Mouse (Mus musculus): Measurements from ENCODE around the gene Arhgef33. TPM values are rescaled to one million over a fixed set of nuclear protein-coding genes. Genes with fewer than 3 reads are reported as not detected.

Arhgef33 gene
- polyA plus RNA-seq, 1 experiment from 2014 or later, result 1.0 TPM

DNA sequence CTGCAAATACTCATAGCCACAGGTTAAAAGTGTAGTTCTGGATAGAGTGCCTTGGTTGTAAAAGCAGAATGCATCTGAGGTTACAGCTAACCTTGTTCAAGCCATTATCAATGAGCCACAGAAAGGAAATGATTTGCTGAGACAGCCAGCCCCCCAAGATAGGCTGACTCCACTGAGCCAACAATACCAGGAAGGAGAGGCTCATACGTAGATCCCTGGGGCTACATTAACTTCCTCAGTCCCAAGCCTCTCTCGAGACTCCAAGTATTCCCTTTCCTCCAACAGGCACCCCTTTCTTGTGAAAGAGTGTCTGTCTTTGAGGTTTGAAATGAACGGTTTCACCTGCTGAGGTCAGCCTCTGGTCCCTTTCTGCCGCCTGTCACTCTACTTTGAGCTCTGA is 22.8 kb upstream of the Arhgef33 start:
- Histone ChIP-seq H3K4me2 (replicated peaks; ENCODE audit: low read depth, low read length) (no peak overlapping the region), H3K9ac (replicated peaks; ENCODE audit: low read depth) (no peak overlapping the region), H3K36me3 (ENCODE audit: insufficient read depth, low read length) (peaks cover 5% of the 10 kb centered on the region; the same call in 1 of the 2 replicates), H3K9me3 (ENCODE audit: low read length) (no peaks in the 10 kb centered on the region), H3K4me1 (ENCODE audit: insufficient read depth, low read depth, low read length) (no peaks in the 10 kb centered on the region), H3K27me3 (replicated peaks; ENCODE audit: insufficient read depth, low read length) (no peaks in the 10 kb centered on the region), H3K4me3 (ENCODE audit: low read depth, low read length) (no peak overlapping the region), H3K27ac (ENCODE audit: low read length) (no peak overlapping the region)
- 70% methylated on average over 4 of the region's 4 CpGs for WGBS
- no peak for TF ChIP-seq CTCF (IDR thresholded peaks at IDR 0.05)
- TF ChIP-seq EP300 (IDR thresholded peaks at IDR 0.05), result no peak
- DNase-seq (ENCODE audit: low spot score) (no peak), ATAC-seq (no peak)

DNA sequence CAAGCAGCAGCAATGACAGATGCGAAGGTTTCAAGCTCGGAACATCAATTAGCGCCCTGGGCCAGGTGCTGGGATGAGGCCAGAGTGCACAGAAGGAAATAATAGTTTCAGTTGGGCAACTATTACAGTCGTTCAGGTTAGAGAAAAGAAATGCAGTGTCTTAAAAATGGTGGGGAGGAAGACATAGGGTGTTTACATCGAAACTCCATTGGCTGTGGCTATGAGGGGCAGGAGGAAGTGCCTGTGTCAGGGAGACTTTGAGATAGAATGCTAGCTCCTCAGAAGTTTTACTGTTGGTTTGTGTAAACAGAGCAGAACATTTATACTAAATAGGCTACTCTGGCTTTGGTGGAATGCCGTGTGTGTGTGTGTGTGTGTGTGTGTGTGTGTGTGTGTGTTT is 19.2 kb upstream of the Arhgef33 start:
- Histone ChIP-seq H3K27me3 (replicated peaks; ENCODE audit: insufficient read depth, low read length) (no peaks in the 10 kb centered on the region), H3K27ac (ENCODE audit: low read length) (no peak overlapping the region), H3K4me2 (replicated peaks; ENCODE audit: low read depth, low read length) (no peak overlapping the region), H3K4me1 (ENCODE audit: insufficient read depth, low read depth, low read length) (no peaks in the 10 kb centered on the region), H3K9me3 (ENCODE audit: low read length) (no peaks in the 10 kb centered on the region), H3K4me3 (ENCODE audit: low read depth, low read length) (no peak overlapping the region), H3K36me3 (ENCODE audit: insufficient read depth, low read length) (no peaks in the 10 kb centered on the region), H3K9ac (replicated peaks; ENCODE audit: low read depth) (no peak overlapping the region)
- ATAC-seq (no peak), DNase-seq (ENCODE audit: low spot score) (no peak)
- 68% methylated on average over 6 of the region's 6 CpGs for WGBS
- TF ChIP-seq EP300 (IDR thresholded peaks at IDR 0.05) (no peak), CTCF (IDR thresholded peaks at IDR 0.05) (no peak)

DNA sequence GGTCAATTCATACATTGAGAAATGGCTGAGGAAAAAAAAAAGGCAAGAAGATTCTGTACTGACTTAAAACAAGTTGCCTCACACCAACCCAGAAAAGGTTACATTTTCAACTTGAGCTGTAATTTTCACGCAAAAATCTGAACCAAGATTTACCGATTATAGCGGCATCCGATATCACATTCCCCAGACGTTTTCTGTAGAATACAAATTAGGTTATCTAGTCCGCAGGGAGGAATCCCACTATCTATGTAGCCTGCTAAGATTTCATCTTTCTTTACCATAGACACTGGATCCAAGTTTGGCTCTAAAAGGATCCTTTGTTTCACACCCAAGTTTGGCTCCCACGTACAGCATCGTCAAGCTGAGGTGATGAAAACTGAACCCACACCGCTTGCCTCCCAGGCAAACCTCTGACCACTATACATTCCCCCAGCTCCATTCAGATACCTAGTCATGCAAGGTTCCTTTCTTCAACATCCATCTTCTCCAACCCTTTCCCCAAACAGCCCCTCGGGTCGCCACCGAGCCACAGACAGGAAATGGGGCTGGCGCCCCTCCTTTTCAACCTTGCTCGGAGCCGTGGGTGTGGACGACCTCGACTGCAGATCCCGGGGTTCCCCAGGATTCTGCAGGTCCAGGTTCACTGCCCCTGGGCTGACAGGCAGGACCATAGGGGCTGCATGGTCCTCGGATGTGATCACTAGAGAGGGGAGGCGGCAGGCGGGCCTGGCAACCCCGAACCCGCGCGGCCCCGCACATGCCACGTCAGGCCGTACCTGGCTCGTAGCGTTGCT is 17.7 kb upstream of the Arhgef33 start:
- H3K36me3 ChIP-seq (ENCODE audit: insufficient read depth, low read length), result no peaks in the 10 kb centered on the region
- no peaks in the 10 kb centered on the region for H3K9me3 ChIP-seq (ENCODE audit: low read length)
- WGBS, result under 1% methylated on average over 27 of the region's 30 CpGs
- no peaks in the 10 kb centered on the region for H3K4me1 ChIP-seq (ENCODE audit: insufficient read depth, low read depth, low read length)
- H3K4me2 ChIP-seq (replicated peaks; ENCODE audit: low read depth, low read length), result peak overlapping the region; percentile 91
- H3K9ac ChIP-seq (replicated peaks; ENCODE audit: low read depth), result peak overlapping the region; percentile 76
- H3K4me3 ChIP-seq (ENCODE audit: low read depth, low read length), result peak overlapping the region; percentile 91
- DNase-seq (ENCODE audit: low spot score) (peak; percentile 7), ATAC-seq (no peak; the same call in none of the 2 replicates)
- H3K27ac ChIP-seq (ENCODE audit: low read length), result peak overlapping the region; percentile 71; the same call in 1 of the 2 replicates
- no peak for TF ChIP-seq CTCF (IDR thresholded peaks at IDR 0.05)
- TF ChIP-seq EP300 (IDR thresholded peaks at IDR 0.05), result no peak
- H3K27me3 ChIP-seq (replicated peaks; ENCODE audit: insufficient read depth, low read length), result no peaks in the 10 kb centered on the region

DNA sequence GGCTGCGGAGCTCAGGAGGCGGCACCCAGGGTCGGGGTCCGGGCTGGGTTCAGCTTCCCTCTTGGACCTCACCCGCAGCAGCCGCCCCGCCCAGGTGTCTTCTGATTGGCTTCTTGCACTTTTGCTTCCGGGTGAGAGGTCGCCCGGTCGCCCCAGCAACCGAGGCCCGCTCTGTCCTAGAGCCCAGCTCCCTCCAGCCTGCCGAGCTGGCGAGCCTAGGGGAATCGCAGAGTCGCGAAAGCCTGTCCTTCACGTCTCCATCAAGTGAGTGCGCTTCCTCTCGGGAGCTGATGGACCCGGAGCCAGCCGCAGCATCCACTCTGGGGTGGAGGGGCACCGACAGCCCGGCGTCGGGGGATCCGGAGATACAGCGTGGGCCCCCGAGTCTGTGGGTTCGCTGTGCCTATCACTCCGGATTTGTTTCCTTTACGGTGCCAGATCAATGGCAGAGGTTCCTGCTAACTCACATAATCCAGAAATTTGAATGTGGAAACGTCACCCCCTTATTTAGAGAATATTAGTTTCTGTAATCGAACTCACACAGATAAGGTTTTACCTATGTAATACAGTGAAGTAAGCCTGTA is 17.0 kb upstream of the Arhgef33 start, which contains the start of the genes Morn2 and Dhx57:
Gene Morn2 (plus strand): TSS at position 130 of the 584 bp plus-strand sequence.
Gene Dhx57 (minus strand): TSS at position 403 of the 584 bp plus-strand sequence.
- Histone ChIP-seq H3K4me1 (ENCODE audit: insufficient read depth, low read depth, low read length) (no peaks in the 10 kb centered on the region), H3K27ac (ENCODE audit: low read length) (peak within 1 kb of the TSS; percentile 80), H3K27me3 (replicated peaks; ENCODE audit: insufficient read depth, low read length) (no peaks in the 10 kb centered on the region), H3K9ac (replicated peaks; ENCODE audit: low read depth) (peak within 1 kb of the TSS; percentile 76), H3K9me3 (ENCODE audit: low read length) (no peaks in the 10 kb centered on the region), H3K4me3 (ENCODE audit: low read depth, low read length) (peak within 1 kb of the TSS; percentile 91), H3K4me2 (replicated peaks; ENCODE audit: low read depth, low read length) (peak within 1 kb of the TSS; percentile 91), H3K36me3 (ENCODE audit: insufficient read depth, low read length) (no peaks in the 10 kb centered on the region)
- ATAC-seq (peak; percentile 100), DNase-seq (ENCODE audit: low spot score) (peak; percentile 97)
- TF ChIP-seq EP300 (IDR thresholded peaks at IDR 0.05) (no peak), CTCF (IDR thresholded peaks at IDR 0.05) (no peak)
- under 1% methylated on average over 31 of the region's 35 CpGs for WGBS

DNA sequence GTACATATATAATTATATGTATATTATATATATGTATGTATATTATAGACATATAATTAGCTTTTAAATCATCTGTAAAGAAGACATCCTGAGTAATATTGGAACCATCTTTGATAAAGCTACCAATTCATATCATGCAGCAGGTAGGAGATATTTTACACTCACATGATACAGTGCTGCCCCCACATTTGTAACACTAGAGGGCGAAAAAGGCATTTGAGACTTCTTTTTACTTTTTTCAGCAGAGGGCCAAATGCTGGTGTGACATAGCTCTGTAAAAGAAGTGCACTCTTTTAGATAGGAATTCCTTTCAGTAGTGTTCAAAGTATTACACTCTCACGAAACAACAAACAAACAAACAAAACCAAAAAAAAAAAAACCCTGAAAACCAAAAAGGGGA is 16.1 kb upstream of the Arhgef33 start:
- no peak for TF ChIP-seq EP300 (IDR thresholded peaks at IDR 0.05)
- TF ChIP-seq CTCF (IDR thresholded peaks at IDR 0.05), result peak; percentile 81
- Histone ChIP-seq H3K27me3 (replicated peaks; ENCODE audit: insufficient read depth, low read length) (no peaks in the 10 kb centered on the region), H3K4me2 (replicated peaks; ENCODE audit: low read depth, low read length) (no peak overlapping the region), H3K36me3 (ENCODE audit: insufficient read depth, low read length) (no peaks in the 10 kb centered on the region), H3K9me3 (ENCODE audit: low read length) (no peaks in the 10 kb centered on the region), H3K4me1 (ENCODE audit: insufficient read depth, low read depth, low read length) (no peaks in the 10 kb centered on the region), H3K9ac (replicated peaks; ENCODE audit: low read depth) (no peak overlapping the region), H3K4me3 (ENCODE audit: low read depth, low read length) (no peak overlapping the region), H3K27ac (ENCODE audit: low read length) (no peak overlapping the region)
- ATAC-seq, result no peak
- peak; percentile 81 for DNase-seq (ENCODE audit: low spot score)
- 5% methylated on average over 2 of the region's 2 CpGs for WGBS

DNA sequence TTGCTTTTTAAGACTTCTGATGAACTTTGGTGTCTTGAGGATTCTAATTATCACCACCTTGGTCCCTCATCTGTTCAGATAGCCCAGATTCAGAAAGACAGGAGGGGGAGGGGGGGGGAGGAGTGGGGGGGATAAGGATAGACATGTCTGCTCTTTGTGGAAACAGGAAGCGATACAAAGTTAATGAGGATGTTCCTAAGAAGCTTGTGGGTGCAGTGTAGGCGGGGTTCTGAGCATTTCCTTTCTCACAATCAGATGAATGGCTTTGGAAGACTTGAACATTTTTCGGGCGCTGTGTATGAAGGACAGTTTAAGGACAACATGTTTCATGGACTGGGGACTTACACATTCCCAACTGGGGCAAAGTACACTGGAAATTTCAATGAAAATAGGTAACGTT is 11.9 kb upstream of the Arhgef33 start:
- no peak for TF ChIP-seq EP300 (IDR thresholded peaks at IDR 0.05)
- no peak for TF ChIP-seq CTCF (IDR thresholded peaks at IDR 0.05)
- ATAC-seq, result no peak
- 85% methylated on average over 5 of the region's 5 CpGs for WGBS
- H3K4me3 ChIP-seq (ENCODE audit: low read depth, low read length), result no peak overlapping the region
- no peaks in the 10 kb centered on the region for H3K27me3 ChIP-seq (replicated peaks; ENCODE audit: insufficient read depth, low read length)
- no peaks in the 10 kb centered on the region for H3K9me3 ChIP-seq (ENCODE audit: low read length)
- H3K27ac ChIP-seq (ENCODE audit: low read length), result no peak overlapping the region
- H3K4me1 ChIP-seq (ENCODE audit: insufficient read depth, low read depth, low read length), result no peaks in the 10 kb centered on the region
- H3K4me2 ChIP-seq (replicated peaks; ENCODE audit: low read depth, low read length), result no peak overlapping the region
- no peaks in the 10 kb centered on the region for H3K36me3 ChIP-seq (ENCODE audit: insufficient read depth, low read length)
- DNase-seq (ENCODE audit: low spot score), result no peak
- no peak overlapping the region for H3K9ac ChIP-seq (replicated peaks; ENCODE audit: low read depth)

Measured in lung, postnatal 0 days (tissue).